ENCODE assay signal across 10 mouse cellular contexts in genomic region chr17:27042840-27043239, GRCm38 (mm10). TPM values are rescaled to one million over a fixed set of nuclear protein-coding genes. Genes with fewer than 3 reads are reported as not detected.
A peak's percentile ranks its signal among the peaks of the same experiment; 100 is the strongest.
DNase-seq lines count a peak whose midpoint lies in the region; ATAC-seq and TF ChIP-seq lines count a peak whose summit lies in the region.
"Had no signal": no experiment of that assay in that cellular context is flagged by ENCODE, and none has a peak within 500 bp of the region (broad histone marks: within the 10 kb centered on the region; RNA-seq: fewer than 3 reads in every experiment).

No protein-coding gene starts in this region.

- no peak overlapping the region for H3K4me3 ChIP-seq in hindbrain, embryonic 10.5 days
- no peak overlapping the region for H3K4me3 ChIP-seq in hindbrain, postnatal 0 days (ENCODE audit: low read length)
- H3K4me3 ChIP-seq in embryonic facial prominence, embryonic 13.5 days = no peak overlapping the region
- no peak overlapping the region for H3K4me3 ChIP-seq in limb, embryonic 13.5 days

- no peak overlapping the region for H3K9ac ChIP-seq in hindbrain, postnatal 0 days (replicated peaks; ENCODE audit: low read length)
- H3K9ac ChIP-seq in embryonic facial prominence, embryonic 13.5 days = 0 out of 2 replicates have a peak overlapping the region, but pooled peaks have one; percentile 17
- 0 out of 2 replicates have a peak overlapping the region, but pooled peaks have one; percentile 48 for H3K9ac ChIP-seq in limb, embryonic 13.5 days

- peaks cover 19% of the 10 kb centered on the region for H3K27me3 ChIP-seq in hindbrain, embryonic 10.5 days (ENCODE audit: insufficient read depth, poor library complexity, severe bottlenecking)
- no peaks in the 10 kb centered on the region for H3K27me3 ChIP-seq in hindbrain, postnatal 0 days (ENCODE audit: insufficient read depth, low read length)
- no peaks in the 10 kb centered on the region for H3K27me3 ChIP-seq in embryonic facial prominence, embryonic 13.5 days
- no peaks in the 10 kb centered on the region for H3K27me3 ChIP-seq in limb, embryonic 13.5 days

- H3K9me3 ChIP-seq in hindbrain, embryonic 10.5 days = no peaks in the 10 kb centered on the region
- H3K9me3 ChIP-seq in hindbrain, postnatal 0 days (ENCODE audit: low read length) = no peaks in the 10 kb centered on the region
- H3K9me3 ChIP-seq in embryonic facial prominence, embryonic 13.5 days = no peaks in the 10 kb centered on the region
- H3K9me3 ChIP-seq in limb, embryonic 13.5 days = no peaks in the 10 kb centered on the region

- no peak overlapping the region for H3K4me2 ChIP-seq in hindbrain, postnatal 0 days (ENCODE audit: low read depth, low read length)
- H3K4me2 ChIP-seq in embryonic facial prominence, embryonic 13.5 days = no peak overlapping the region
- H3K4me2 ChIP-seq in limb, embryonic 13.5 days (replicated peaks) = no peak overlapping the region

- H3K36me3 ChIP-seq in hindbrain, embryonic 10.5 days = no peaks in the 10 kb centered on the region
- H3K36me3 ChIP-seq in hindbrain, postnatal 0 days (ENCODE audit: insufficient read depth, low read length) = no peaks in the 10 kb centered on the region
- no peaks in the 10 kb centered on the region for H3K36me3 ChIP-seq in embryonic facial prominence, embryonic 13.5 days
- H3K36me3 ChIP-seq in limb, embryonic 13.5 days = no peaks in the 10 kb centered on the region
- H3K36me3 ChIP-seq: G1E had no signal

- 72% methylated on average over 6 of the region's 6 CpGs for WGBS in hindbrain, embryonic 10.5 days
- WGBS in hindbrain, postnatal 0 days = 70% methylated on average over 6 of the region's 6 CpGs
- 53% methylated on average over 6 of the region's 6 CpGs for WGBS in embryonic facial prominence, embryonic 13.5 days
- WGBS in limb, embryonic 13.5 days = 52% methylated on average over 6 of the region's 6 CpGs

- no peak for DNase-seq in hindbrain, embryonic 10.5 days (ENCODE audit: low spot score)
- no peak for DNase-seq in hindbrain, postnatal 0 days (ENCODE audit: low spot score)
- DNase-seq in A20 (ENCODE audit: low read depth, low spot score) = peak; percentile 80
- DNase-seq in layer of hippocampus, adult 11-12 months (ENCODE audit: low spot score) = no peak
- no peak for DNase-seq in adrenal gland, postnatal 25 days
- DNase-seq in cerebellum, postnatal 14 days = no peak
- DNase-seq: gastrocnemius, postnatal 14 days had no signal

- peak overlapping the region; percentile 70 for H3K27ac ChIP-seq in hindbrain, embryonic 10.5 days
- H3K27ac ChIP-seq in hindbrain, postnatal 0 days = no peak overlapping the region
- H3K27ac ChIP-seq in embryonic facial prominence, embryonic 13.5 days = no peak overlapping the region
- no peak overlapping the region for H3K27ac ChIP-seq in limb, embryonic 13.5 days

- H3K4me1 ChIP-seq in hindbrain, embryonic 10.5 days (replicated peaks) = peaks cover 51% of the 10 kb centered on the region
- H3K4me1 ChIP-seq in hindbrain, postnatal 0 days (ENCODE audit: insufficient read depth, low read length) = peaks cover 11% of the 10 kb centered on the region; the same call in 1 of the 2 replicates
- H3K4me1 ChIP-seq in embryonic facial prominence, embryonic 13.5 days = peaks cover 46% of the 10 kb centered on the region
- peaks cover 45% of the 10 kb centered on the region for H3K4me1 ChIP-seq in limb, embryonic 13.5 days

- no peak for ATAC-seq in hindbrain, postnatal 0 days
- no peak for ATAC-seq in embryonic facial prominence, embryonic 13.5 days (ENCODE audit: insufficient number of reproducible peaks, insufficient read depth, low FRiP score, low TSS enrichment, low read depth)
- no peak for ATAC-seq in limb, embryonic 13.5 days (ENCODE audit: low FRiP score, low read depth)

- no peak for TF ChIP-seq CTCF in hindbrain, postnatal 0 days (IDR thresholded peaks at IDR 0.05; ENCODE audit: low read depth)

RNA-seq across cellular contexts. Expression of gene Bak1, which starts 14.0 kb away (rescaled TPM):
- polyA plus RNA-seq in hindbrain, embryonic 10.5 days (2016; fragmentation: Nextera tagmentation; extraction: Ambion mirVana) = 2.9 and 6.6 TPM in 2 replicates
- 62.9 and 70.8 TPM in 2 replicates for total RNA-seq in hindbrain, postnatal 0 days (2014; rRNA removed)
- 4.0 and 4.2 TPM in 2 replicates for polyA plus RNA-seq in hindbrain, postnatal 0 days (2015; fragmentation: Nextera tagmentation; extraction: Ambion mirVana)
- polyA plus RNA-seq in embryonic facial prominence, embryonic 13.5 days (2015; fragmentation: Nextera tagmentation; extraction: Ambion mirVana) = 4.6 and 5.7 TPM in 2 replicates
- polyA plus RNA-seq in limb, embryonic 13.5 days (2015; fragmentation: Nextera tagmentation; extraction: Ambion mirVana) = 4.6 and 4.7 TPM in 2 replicates
- 35.7 and 43.8 TPM in 2 replicates for total RNA-seq in adrenal gland, postnatal 25 days (2021)

RNA-seq across cellular contexts. Expression of gene Itpr3, which starts 14.3 kb away (rescaled TPM):
- polyA plus RNA-seq in hindbrain, embryonic 10.5 days (2016; fragmentation: Nextera tagmentation; extraction: Ambion mirVana) = 1.8 and 2.0 TPM in 2 replicates
- 2.3 and 4.0 TPM in 2 replicates for total RNA-seq in hindbrain, postnatal 0 days (2014; rRNA removed)
- 0.58 TPM in 2 replicates for polyA plus RNA-seq in hindbrain, postnatal 0 days (2015; fragmentation: Nextera tagmentation; extraction: Ambion mirVana)
- 3.8 and 4.0 TPM in 2 replicates for polyA plus RNA-seq in embryonic facial prominence, embryonic 13.5 days (2015; fragmentation: Nextera tagmentation; extraction: Ambion mirVana)
- 3.1 and 3.3 TPM in 2 replicates for polyA plus RNA-seq in limb, embryonic 13.5 days (2015; fragmentation: Nextera tagmentation; extraction: Ambion mirVana)
- total RNA-seq in adrenal gland, postnatal 25 days (2021) = 6.1 and 7.4 TPM in 2 replicates
